Mouse (Mus musculus) heart, postnatal 0 days (tissue): ENCODE data around the gene Aes. TPM values are rescaled to one million over a fixed set of nuclear protein-coding genes. Genes with fewer than 3 reads are reported as not detected.

Experiments used
- ATAC-seq: fragments of 200-750 bp; cut with Nextera tagmentation; 2 replicates; pipeline ENCODE4 v1.8.0; 2017; ENCODE audit warnings: low read depth, moderate number of reproducible peaks, moderate library complexity; ENCODE audit not compliant: insufficient read depth
- DNase-seq: peaks from one replicate; pipeline ENCODE4 v3.0.0-alpha.2; 2016; ENCODE audit warnings: low spot score
- H3K27ac ChIP-seq: fragments of 300-500 bp; sonication (generic); 2 replicates; pipeline ENCODE4 v1.5.1; 2014; ENCODE audit warnings: low read depth, mild to moderate bottlenecking
- H3K27me3 ChIP-seq: fragments of 300-500 bp; sonication (generic); 2 replicates; pipeline ENCODE4 v1.6.1; 2014; ENCODE audit warnings: low read length, mixed read lengths; ENCODE audit not compliant: control insufficient read depth, insufficient read depth
- H3K36me3 ChIP-seq: fragments of 300-500 bp; sonication (generic); replicated peaks from 2 replicates; pipeline ENCODE4 v1.6.1; 2014; ENCODE audit warnings: low read length, mixed read lengths; ENCODE audit not compliant: control insufficient read depth, insufficient read depth
- H3K4me1 ChIP-seq: fragments of 300-500 bp; sonication (generic); 2 replicates; pipeline ENCODE4 v1.6.1; 2014; ENCODE audit warnings: antibody characterized with exemption; ENCODE audit not compliant: control insufficient read depth, insufficient read depth
- H3K4me2 ChIP-seq: fragments of 300-500 bp; sonication (generic); 2 replicates; pipeline ENCODE4 v1.6.1; 2014; ENCODE audit warnings: low read depth, mild to moderate bottlenecking, low read length, moderate library complexity
- H3K4me3 ChIP-seq: fragments of 300-500 bp; sonication (generic); 2 replicates; pipeline ENCODE4 v1.5.1; 2014; ENCODE audit warnings: low read depth, low read length
- H3K9ac ChIP-seq: fragments of 300-500 bp; sonication (generic); replicated peaks from 2 replicates; pipeline ENCODE4 v1.6.1; 2014; ENCODE audit warnings: low read depth, low read length, mixed read lengths
- H3K9me3 ChIP-seq: fragments of 300-500 bp; sonication (generic); replicated peaks from 2 replicates; pipeline ENCODE4 v1.6.1; 2016; ENCODE audit warnings: low read length; ENCODE audit not compliant: control insufficient read depth
- CTCF ChIP-seq: IDR thresholded peaks from 2 replicates; pipeline ENCODE4 v1.5.1; 2016; ENCODE audit warnings: antibody characterized with exemption, control low read depth, low read depth
- EP300 ChIP-seq: IDR thresholded peaks from 2 replicates; pipeline ENCODE4 v1.6.1; 2016; ENCODE audit warnings: antibody characterized with exemption, low read depth
- WGBS: fragments of 180-500 bp; shearing (Covaris S2); extraction: QIAGEN DNeasy Blood & Tissue Kit; methylation state at CpG from one replicate; pipeline ENCODE4 v1.1.7; 2014; 5-methylcytosine and 5-hydroxymethylcytosine counted together
- polyA plus RNA-seq: library from polyadenylated mRNA; unstranded; fragments of >200 nt; fragmentation: Nextera tagmentation; extraction: Ambion mirVana; gene quantifications from 2 replicates; pipeline ENCODE4 v1.2.1, GENCODE M21; 2015
- total RNA-seq: library from RNA; depleted of rRNA; stranded (reverse); fragments of >200 nt; gene quantifications from 2 replicates; pipeline ENCODE4 v1.2.3, GENCODE M21; 2014; ENCODE audit warnings: low replicate concordance

Aes gene
- total and polyA plus RNA-seq, 2 experiments from 2014 or later: 767 to 870 TPM

DNA sequence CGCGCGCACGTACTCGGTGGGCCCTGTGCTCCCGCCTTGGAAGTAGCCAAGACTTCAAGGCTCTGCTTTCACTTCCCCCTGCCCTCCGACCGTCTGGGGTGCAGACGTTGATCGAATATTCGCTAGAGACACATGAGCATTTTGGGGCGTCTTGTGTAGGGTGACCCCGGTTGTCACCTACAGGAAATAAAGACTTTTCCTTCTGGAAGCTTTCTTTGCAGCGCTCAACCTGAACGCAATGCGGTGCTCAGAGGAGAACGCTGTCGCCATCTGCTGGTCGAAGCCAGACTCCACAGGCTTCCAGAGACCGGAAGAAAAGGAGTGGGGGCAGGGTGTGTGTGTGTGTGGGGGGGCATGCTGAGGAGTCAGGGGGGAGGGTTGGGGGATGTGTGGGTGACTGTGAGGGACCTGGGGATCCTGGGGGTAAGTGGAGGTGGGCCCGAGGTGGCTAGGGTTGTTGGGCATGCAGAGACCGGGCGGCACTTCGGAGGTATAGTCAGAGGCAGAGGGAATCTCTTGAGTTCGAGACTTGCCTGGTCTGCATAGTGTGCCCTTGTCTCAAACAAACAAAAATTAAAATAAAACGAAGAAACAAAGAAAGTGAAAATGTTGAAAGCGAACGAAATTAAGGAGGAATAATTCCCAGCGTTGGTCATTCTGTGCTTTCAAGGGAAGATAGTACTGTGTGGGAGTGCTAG is 45.8 kb downstream of the Aes start:
- TF ChIP-seq EP300: no peak
- TF ChIP-seq CTCF: peak; percentile 89
- H3K9ac ChIP-seq: no peak overlapping the region
- 17% methylated on average over 29 of the region's 29 CpGs for WGBS
- ATAC-seq (peak; percentile 36), DNase-seq (peak; percentile 87)
- H3K4me1 ChIP-seq: peaks cover 17% of the 10 kb centered on the region
- no peaks in the 10 kb centered on the region for H3K27me3 ChIP-seq
- H3K9me3 ChIP-seq: no peaks in the 10 kb centered on the region
- H3K4me2 ChIP-seq: peak overlapping the region; percentile 78
- H3K4me3 ChIP-seq: peak overlapping the region; percentile 37
- peak overlapping the region; percentile 84 for H3K27ac ChIP-seq
- H3K36me3 ChIP-seq: no peaks in the 10 kb centered on the region

- TF ChIP-seq EP300 (no peak), CTCF (no peak)
Observed at GRCm38 (mm10) chr10:81605666-81605973, 46.3 kb downstream of the Aes start.

DNA sequence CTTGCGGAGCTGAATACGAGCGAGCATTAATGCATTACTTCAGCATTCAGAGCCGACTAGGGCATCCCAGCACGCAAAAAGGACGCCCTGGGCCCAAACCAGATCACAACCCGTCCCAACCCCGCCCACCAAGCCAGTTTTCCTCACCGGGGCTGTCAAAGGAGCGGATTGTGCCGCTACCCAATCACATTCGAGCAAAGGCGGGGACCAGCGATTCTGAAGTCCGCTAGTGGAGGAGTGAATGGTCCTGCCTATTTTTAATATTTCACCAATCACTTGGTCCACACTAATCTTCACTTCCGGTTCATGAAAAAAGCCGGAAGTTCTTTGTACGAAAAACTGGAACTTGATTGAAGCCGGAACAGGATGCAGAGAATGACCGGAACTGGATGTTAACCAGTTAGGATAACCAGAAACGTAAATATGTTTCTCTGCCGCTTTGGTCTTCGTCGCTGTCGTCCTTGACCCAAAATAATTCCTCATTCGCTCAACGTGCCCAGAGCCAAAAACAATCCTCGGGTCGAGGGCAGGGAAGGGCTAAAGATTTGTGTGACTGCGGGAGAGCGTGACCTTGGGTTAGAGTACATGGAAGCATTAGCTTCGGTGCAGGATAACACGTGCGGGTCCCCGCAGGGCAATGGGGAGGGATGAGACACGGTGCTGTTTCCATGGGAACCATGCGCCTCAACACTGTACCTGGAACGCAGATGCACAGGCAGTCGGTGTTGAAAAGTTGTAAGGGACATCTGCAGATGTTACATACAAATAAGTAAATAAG is 46.9 kb downstream of the Aes start, which contains the start of gene BC025920:
Gene BC025920 (plus strand): TSS at position 297 of the 778 bp plus-strand sequence.
- Histone ChIP-seq H3K4me3 (peak within 1 kb of the TSS; percentile 51), H3K4me1 (peaks cover 10% of the 10 kb centered on the region; the same call in 1 of the 2 replicates), H3K9ac (peak within 1 kb of the TSS; percentile 45), H3K27me3 (no peaks in the 10 kb centered on the region), H3K27ac (peak within 1 kb of the TSS; percentile 95), H3K9me3 (no peaks in the 10 kb centered on the region), H3K36me3 (no peaks in the 10 kb centered on the region), H3K4me2 (peak within 1 kb of the TSS; percentile 78)
- ATAC-seq (peak; percentile 89), DNase-seq (peak; percentile 99)
- 1% methylated on average over 39 of the region's 39 CpGs for WGBS
- peak; percentile 59; the same call in 1 of the 2 replicates for TF ChIP-seq EP300
- no peak for TF ChIP-seq CTCF

More at GRCm38 (mm10) chr10:81605666-81605973, 46.3 kb downstream of the Aes start:
- Histone ChIP-seq H3K27ac (peak overlapping the region; percentile 84), H3K27me3 (no peaks in the 10 kb centered on the region), H3K4me2 (peak overlapping the region; percentile 78), H3K9me3 (no peaks in the 10 kb centered on the region), H3K4me3 (peak overlapping the region; percentile 37), H3K36me3 (no peaks in the 10 kb centered on the region), H3K9ac (no peak overlapping the region), H3K4me1 (peaks cover 12% of the 10 kb centered on the region)
- DNase-seq (no peak), ATAC-seq (no peak)
- WGBS: 2% methylated on average over 14 of the region's 14 CpGs

GRCm38 (mm10) chr10:81608308-81608707 is 49.0 kb downstream of the Aes start:
- H3K4me2 ChIP-seq: no peak overlapping the region
- H3K9ac ChIP-seq: no peak overlapping the region
- ATAC-seq: no peak
- H3K4me1 ChIP-seq: peaks cover 6% of the 10 kb centered on the region; the same call in 1 of the 2 replicates
- H3K27ac ChIP-seq: no peak overlapping the region
- no peak for DNase-seq
- no peaks in the 10 kb centered on the region for H3K9me3 ChIP-seq
- WGBS: 85% methylated on average over 1 of the region's 1 CpGs
- TF ChIP-seq CTCF: peak; percentile 28; the same call in 1 of the 2 replicates
- TF ChIP-seq EP300: no peak
- H3K36me3 ChIP-seq: no peaks in the 10 kb centered on the region
- H3K27me3 ChIP-seq: no peaks in the 10 kb centered on the region
- H3K4me3 ChIP-seq: no peak overlapping the region

DNA sequence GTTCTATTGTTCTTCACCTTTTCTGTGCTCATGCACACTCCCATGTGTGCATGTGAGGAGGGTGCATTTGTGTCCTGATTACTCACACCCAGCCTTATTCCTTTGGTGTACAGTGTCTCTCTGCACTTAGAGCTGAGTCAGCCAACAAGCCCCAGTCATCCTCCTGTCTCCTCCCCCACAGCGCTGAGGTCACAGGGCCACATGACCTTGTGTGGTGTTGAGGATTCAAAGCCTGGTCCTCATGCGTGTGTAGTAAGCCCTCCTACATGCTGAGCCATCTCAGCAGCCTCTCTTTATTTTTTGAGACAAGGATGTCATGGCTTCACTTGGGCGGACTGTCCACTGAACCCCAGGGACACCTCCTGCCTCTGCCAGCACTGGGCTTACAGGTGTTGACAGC is 53.5 kb downstream of the Aes start:
- TF ChIP-seq EP300 (no peak), CTCF (no peak)
- H3K4me2 ChIP-seq: no peak overlapping the region
- WGBS: 51% methylated on average over 3 of the region's 3 CpGs
- no peaks in the 10 kb centered on the region for H3K36me3 ChIP-seq
- H3K27ac ChIP-seq: no peak overlapping the region
- H3K9ac ChIP-seq: no peak overlapping the region
- ATAC-seq (no peak), DNase-seq (no peak)
- no peaks in the 10 kb centered on the region for H3K27me3 ChIP-seq
- H3K4me1 ChIP-seq: no peaks in the 10 kb centered on the region
- no peaks in the 10 kb centered on the region for H3K9me3 ChIP-seq
- no peak overlapping the region for H3K4me3 ChIP-seq
